Mouse (Mus musculus): Measurements from ENCODE around the gene Smim22. TPM values are rescaled to one million over a fixed set of nuclear protein-coding genes. Genes with fewer than 3 reads are reported as not detected.

Smim22 gene
- not detected for total RNA-seq (2021)
- long read RNA-seq, experiment 1: 0 reads
- long read RNA-seq, experiment 2: 0 reads

DNA sequence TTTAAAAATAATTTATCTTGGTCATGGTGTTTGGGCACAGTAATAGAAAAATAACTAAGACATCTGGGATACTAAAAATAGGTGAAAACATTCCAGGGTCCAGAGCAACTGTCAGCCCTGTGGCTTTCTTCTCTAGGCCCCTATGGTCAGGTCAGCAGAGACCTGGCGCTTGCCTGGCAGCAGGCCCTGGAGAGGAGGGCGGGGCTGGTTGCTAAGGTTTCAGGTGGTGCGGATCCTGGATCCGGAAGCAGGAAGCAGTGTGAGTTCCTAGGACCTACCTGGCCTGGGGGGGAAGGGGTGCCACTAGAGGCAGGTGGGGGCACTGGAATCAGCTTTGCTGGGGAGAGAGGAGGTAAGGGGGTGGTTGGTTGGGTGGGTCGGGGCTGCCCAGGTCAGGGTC is at the start of gene Smim22:
Gene Smim22, plus strand, starts transcription at position 222 of the 400 bp plus-strand sequence.
- no peak for DNase-seq
- intact Hi-C loops (cut with DNase I; ENCODE audit: low total_unique reads): no loop called here

- DNase-seq: no peak
- intact Hi-C loops (cut with DNase I; ENCODE audit: low total_unique reads): no loop called here
These were observed 49.6 kb upstream of the Smim22 start for GRCm38 (mm10) chr16:4957446-4957845.

DNA sequence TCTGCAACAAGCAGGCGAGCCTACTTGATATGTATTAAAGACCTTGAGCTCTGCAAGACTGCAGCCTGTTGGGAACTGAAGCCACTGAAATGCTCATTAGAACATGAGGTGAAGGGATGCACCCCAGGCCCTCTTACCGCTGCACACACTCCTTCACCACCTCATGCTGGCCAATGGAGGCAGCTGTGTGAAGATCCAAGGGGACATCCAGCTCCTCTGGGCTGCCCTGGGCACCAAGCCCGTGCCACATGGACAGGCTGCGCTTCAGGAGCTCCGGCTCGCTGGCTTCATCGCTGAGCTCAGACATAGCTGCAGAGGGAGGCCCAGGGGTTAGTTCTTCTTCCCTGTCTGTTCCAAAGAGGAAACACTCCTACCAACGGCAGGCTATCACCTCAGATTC is 46.8 kb upstream of the Smim22 start:
- DNase-seq: no peak
- intact Hi-C loops (cut with DNase I; ENCODE audit: low total_unique reads): no loop called here

- intact Hi-C loops (cut with DNase I; ENCODE audit: low total_unique reads): no loop called here
- no peak for DNase-seq
These were observed 43.7 kb upstream of the Smim22 start for GRCm38 (mm10) chr16:4963346-4963745.

- peak; percentile 98 for DNase-seq
- intact Hi-C loops (cut with DNase I; ENCODE audit: low total_unique reads): no loop called here
These were observed 43.0 kb upstream of the Smim22 start, which contains the start of gene Anks3 for GRCm38 (mm10) chr16:4963797-4964709. TSS of gene Anks3 (minus strand) at chr16:4964205.

DNA sequence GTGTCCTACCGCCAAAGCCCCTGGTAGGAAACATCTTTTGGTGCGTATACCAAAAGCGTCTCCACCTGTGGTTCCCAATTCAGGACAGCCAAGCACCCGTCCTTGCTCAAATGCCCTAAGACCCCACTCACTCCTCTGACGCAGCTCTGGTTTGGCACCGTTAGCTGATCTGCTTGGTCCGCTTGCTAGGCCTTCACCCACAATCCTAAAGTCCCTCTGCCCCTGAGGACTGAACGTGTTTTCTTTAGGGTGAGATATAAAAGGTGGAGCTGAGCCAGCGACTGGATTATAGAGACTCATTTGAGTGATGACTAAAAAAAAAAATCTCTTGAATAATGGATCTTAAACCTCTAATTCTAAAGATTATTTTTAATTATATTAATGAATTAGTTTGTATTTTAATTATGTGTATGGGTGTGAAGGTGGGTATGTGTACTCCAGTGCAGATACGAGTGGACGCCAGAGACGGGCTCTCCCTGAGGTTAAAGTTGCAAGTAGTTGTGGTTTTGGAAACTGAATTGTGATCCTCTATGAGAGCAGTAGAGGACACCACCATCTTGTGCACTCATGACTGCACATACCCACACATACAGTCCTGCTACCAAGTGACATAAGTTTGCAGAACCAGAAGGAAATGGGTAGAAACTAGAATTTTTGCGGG is 42.2 kb upstream of the Smim22 start:
- no peak for DNase-seq
- intact Hi-C loops (cut with DNase I; ENCODE audit: low total_unique reads): no loop called here

DNA sequence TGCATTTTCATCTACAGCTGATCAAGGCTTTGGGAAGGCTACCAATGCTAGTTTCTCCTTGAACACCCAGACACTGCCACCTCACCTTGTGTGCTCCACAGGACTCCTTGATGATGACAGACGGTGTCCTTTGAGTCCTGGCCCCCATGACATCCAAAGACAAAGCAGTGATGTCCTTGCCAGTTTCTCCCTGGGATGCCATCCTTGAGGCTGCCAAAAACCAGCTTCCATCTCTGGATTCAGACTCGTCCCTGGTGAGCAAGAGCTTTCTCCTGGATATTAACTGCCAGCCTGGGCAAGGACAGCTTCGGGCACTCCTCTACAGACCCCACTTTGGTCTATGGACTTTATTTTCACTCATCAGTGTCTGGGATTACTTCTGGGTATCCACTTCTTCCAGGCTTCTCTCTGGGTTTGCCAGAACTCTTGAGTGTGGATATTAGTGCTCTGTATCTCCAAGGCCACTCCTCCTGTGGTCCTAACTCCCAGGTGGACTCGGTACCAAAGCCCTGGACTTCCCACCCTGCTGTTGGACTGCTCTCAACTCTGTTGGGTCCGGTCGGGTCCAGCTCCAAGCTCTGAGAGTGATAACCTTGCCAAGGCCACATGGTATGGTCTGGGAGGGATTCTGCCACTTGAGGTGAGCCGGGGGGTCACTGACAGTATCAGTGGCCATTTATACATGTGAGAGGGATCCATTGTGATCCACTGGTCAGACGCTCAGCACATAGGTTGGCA is 41.5 kb upstream of the Smim22 start:
- no peak for DNase-seq
- intact Hi-C loops (cut with DNase I; ENCODE audit: low total_unique reads): no loop called here

DNA sequence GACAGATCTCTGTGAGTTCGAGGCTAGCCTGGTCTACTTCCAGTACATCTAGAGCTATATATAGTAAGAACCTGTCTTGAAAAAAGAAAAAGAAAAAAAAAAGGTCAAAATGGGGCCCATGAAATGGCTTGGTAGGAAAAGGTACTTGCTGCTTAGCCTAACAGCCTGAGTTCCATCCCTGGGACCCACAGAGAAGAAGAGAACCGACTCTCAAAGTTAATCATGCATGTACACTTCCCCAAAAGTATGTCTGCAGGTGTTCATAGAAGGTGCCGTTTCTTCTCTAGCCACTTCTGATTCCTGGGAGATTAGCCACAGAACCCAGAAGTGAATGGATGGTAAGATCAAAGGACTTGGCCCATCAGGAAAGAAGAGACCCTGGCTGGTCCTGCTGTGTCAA is 38.7 kb upstream of the Smim22 start:
- no peak for DNase-seq
- intact Hi-C loops (cut with DNase I; ENCODE audit: low total_unique reads): no loop called here

- intact Hi-C loops (cut with DNase I; ENCODE audit: low total_unique reads): no loop called here
- no peak for DNase-seq
These were observed 37.8 kb upstream of the Smim22 start for GRCm38 (mm10) chr16:4969055-4969843.

GRCm38 (mm10) chr16:4971626-4972025 is 35.5 kb upstream of the Smim22 start:
- intact Hi-C loops (cut with DNase I; ENCODE audit: low total_unique reads): no loop called here
- DNase-seq: no peak

- intact Hi-C loops (cut with DNase I; ENCODE audit: low total_unique reads): no loop called here
- no peak for DNase-seq
These were observed 32.6 kb upstream of the Smim22 start for GRCm38 (mm10) chr16:4974521-4974920.

DNA sequence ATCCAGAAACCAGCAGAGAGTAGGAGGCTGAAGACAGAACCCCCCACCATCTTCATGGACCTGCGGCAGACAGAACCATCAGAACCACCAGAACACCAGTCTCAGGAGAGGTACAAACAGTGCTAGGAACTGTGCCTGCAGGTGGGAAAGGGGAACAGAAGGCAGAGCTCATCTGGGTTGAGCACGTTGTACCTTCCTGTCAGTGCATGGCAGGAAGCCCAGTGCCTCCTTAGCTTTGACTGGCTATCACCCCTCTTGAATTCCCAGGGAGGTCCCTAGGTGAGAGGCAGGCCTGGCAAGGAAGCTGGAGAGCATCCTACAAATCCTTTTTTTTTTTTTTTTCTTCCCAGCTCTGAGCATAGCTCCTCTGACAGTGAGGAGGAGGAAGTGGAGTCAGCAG is 30.9 kb upstream of the Smim22 start:
- DNase-seq: no peak
- intact Hi-C loops (cut with DNase I; ENCODE audit: low total_unique reads): no loop called here

GRCm38 (mm10) chr16:4978275-4979051 is 28.6 kb upstream of the Smim22 start:
- DNase-seq: no peak
- intact Hi-C loops (cut with DNase I; ENCODE audit: low total_unique reads): no loop called here

DNA sequence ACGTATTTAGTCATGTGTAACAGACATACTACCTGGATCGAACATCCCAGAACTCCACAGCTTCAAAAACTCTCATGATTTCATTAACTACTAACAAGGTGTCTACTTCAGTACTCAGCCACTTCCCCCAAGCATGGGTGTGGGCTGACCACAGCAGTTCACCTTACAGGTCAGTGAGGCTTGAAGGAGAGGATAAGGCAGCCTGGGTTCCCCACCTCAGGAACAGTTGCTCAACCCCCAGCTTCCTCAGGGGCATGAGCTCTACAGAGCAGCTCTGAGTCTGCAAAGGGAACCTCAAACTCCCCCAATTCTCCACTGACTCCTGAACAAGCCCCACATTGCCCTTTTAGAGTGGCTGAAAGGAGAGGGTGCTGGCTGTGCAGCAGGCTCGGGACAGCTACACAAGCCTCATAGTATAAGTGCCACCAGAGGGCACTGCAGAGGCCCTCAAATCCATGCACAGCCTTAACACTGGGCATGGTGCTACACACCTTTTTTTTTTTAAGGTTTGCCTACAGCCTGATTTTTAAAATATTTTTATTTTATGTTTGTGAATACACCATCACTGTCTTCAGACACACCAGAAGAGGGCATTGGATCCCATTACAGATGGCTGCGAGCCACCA is 27.2 kb upstream of the Smim22 start:
- intact Hi-C loops (cut with DNase I; ENCODE audit: low total_unique reads): loop anchor here (5.0 kb wide), 1 partner anchor 162 kb away; no protein-coding TSS in a partner anchor
- DNase-seq: no peak

DNA sequence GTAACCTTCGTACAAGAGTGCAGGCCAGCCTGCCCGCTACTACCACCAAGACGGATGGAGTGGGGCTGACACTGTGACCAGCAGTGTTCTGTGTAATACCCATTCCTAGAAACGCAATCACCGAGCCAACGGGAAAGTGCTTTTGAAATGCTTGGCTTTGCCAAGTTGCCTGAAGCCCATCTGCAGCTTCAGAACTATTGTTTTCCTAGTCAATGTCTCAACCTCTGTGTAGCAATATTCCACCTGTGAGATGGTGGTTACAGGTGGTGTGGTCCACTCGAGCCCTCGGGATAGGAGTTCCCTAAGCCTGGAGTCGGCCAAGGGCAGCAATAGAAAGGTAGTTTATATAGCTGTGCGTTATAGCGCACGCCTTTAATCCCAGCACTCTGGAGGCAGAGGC is 22.4 kb upstream of the Smim22 start:
- no peak for DNase-seq
- intact Hi-C loops (cut with DNase I; ENCODE audit: low total_unique reads): loop anchor here (5.0 kb wide), 1 partner anchor 158 kb away; no protein-coding TSS in a partner anchor

DNA sequence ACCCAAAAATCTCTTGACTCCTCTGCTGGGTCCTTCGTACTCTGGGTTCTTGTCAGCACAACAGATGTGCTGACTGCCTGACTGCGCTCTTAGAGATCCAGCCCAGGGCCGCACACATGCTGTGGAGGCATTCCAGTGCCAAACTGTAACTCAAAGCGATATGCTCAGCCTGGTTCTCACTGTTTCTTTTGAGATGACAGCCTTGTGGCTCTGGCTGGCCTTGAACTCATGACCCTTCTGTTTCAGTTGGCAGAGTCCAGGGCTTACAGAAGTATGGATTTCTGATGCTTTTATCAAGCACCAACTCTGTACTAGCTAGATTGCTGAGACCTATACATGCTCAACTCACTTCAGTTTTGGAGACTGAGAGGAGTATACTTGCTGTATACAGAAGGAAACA is 13.8 kb upstream of the Smim22 start:
- intact Hi-C loops (cut with DNase I; ENCODE audit: low total_unique reads): no loop called here
- no peak for DNase-seq

DNA sequence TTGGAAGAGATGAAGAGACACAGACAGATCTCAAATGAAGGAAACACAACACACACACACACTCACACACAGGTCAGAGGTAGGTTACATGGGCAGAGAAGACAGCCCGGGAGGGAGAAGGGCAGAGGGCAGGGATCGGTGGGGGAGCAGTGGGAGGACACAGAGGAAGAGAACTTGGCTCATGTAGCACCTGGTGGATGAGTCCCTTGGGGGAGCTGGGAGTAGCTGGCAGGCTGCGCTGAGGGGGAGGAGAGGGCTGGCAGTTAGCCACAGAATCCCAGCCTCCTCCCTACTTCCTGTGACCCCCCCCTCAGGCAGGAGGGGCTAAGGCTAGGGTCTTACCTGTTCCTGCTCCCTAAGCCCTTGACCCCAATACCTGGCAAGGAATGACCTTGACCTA is 9.5 kb upstream of the Smim22 start, which contains the start of gene Sept12:
Gene Sept12, minus strand, starts transcription at position 300 of the 400 bp plus-strand sequence.
- intact Hi-C loops (cut with DNase I; ENCODE audit: low total_unique reads): no loop called here
- DNase-seq: no peak

DNA sequence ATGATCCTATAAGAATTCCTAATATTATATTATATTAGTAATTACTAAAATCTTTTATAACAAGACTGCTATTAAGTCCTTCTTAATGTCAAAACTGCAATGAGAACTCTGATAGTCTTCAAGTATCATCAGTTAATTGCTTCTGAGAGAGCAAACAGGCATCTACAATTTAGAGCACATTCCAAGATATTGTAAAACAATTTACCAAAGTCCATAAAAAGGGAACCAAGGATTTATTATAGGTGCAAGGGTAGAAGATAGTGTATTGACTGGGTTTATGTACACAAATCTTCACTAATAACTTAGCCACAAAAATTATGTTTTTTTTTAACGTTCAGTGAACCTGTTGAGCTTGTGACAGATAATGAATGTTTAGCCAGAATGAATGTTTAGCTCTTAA is 8.1 kb upstream of the Smim22 start:
- intact Hi-C loops (cut with DNase I; ENCODE audit: low total_unique reads): no loop called here
- DNase-seq: no peak
